Mouse (Mus musculus): ENCODE measurements at regions not wholly inside any gene's neighbourhood (a gene's known extent, or its start where the extent isn't known, plus 50 kb on each side); places are given as distances from the start of the nearest gene placed in this dataset.

GRCm38 (mm10) chr13:31481105-31481844 is 74.7 kb upstream of the Foxq1 start:
- Histone ChIP-seq H3K9me3 (ENCODE audit: control insufficient read depth, low read length) (no peaks in the 10 kb centered on the region), H3K27me3 (ENCODE audit: control insufficient read depth, insufficient read depth, low read length) (no peaks in the 10 kb centered on the region), H3K36me3 (ENCODE audit: control insufficient read depth, insufficient read depth, low read length) (no peaks in the 10 kb centered on the region), H3K4me2 (ENCODE audit: low read length) (no peak overlapping the region), H3K4me3 (replicated peaks; ENCODE audit: low read depth, low read length) (no peak overlapping the region), H3K4me1 (ENCODE audit: control insufficient read depth, insufficient read depth, low read length) (no peaks in the 10 kb centered on the region), H3K27ac (replicated peaks; ENCODE audit: low read depth, low read length) (no peak overlapping the region), H3K9ac (replicated peaks; ENCODE audit: low read length) (no peak overlapping the region)
- no peak for DNase-seq
- 86% methylated on average over 7 of the region's 7 CpGs for WGBS
- ATAC-seq (ENCODE audit: low FRiP score, low TSS enrichment), result no peak

DNA sequence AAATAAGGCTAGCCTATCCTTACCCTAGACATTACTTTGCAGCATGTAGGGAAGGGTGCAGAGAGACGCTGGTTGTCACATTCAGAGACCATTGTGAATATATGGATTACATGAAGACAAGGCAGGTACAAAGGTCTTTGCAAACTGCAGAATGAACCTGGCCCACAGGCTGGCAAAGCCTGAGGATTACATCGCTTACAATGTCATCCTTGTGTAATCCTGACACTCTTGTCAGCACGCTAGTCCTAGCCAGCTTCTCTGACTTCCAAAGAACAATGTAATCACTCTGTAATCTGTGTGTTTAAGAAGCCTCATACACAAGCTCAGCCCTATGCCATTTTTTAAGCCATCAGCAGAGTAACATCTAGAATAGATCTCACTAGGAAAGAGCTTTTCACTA is 69.6 kb upstream of the Foxq1 start:
- DNase-seq (no peak), ATAC-seq (ENCODE audit: low FRiP score, low TSS enrichment) (no peak)
- Histone ChIP-seq H3K27me3 (ENCODE audit: control insufficient read depth, insufficient read depth, low read length) (no peaks in the 10 kb centered on the region), H3K4me2 (ENCODE audit: low read length) (no peak overlapping the region), H3K9ac (replicated peaks; ENCODE audit: low read length) (no peak overlapping the region), H3K27ac (replicated peaks; ENCODE audit: low read depth, low read length) (no peak overlapping the region), H3K4me1 (ENCODE audit: control insufficient read depth, insufficient read depth, low read length) (no peaks in the 10 kb centered on the region), H3K9me3 (ENCODE audit: control insufficient read depth, low read length) (no peaks in the 10 kb centered on the region), H3K4me3 (replicated peaks; ENCODE audit: low read depth, low read length) (no peak overlapping the region), H3K36me3 (ENCODE audit: control insufficient read depth, insufficient read depth, low read length) (no peaks in the 10 kb centered on the region)
- 76% methylated on average over 3 of the region's 3 CpGs for WGBS

GRCm38 (mm10) chr13:31488186-31488585 is 67.7 kb upstream of the Foxq1 start:
- H3K9me3 ChIP-seq (ENCODE audit: control insufficient read depth, low read length), result no peaks in the 10 kb centered on the region
- no peaks in the 10 kb centered on the region for H3K4me1 ChIP-seq (ENCODE audit: control insufficient read depth, insufficient read depth, low read length)
- H3K36me3 ChIP-seq (ENCODE audit: control insufficient read depth, insufficient read depth, low read length), result no peaks in the 10 kb centered on the region
- no peak for ATAC-seq (ENCODE audit: low FRiP score, low TSS enrichment)
- no peak overlapping the region for H3K27ac ChIP-seq (replicated peaks; ENCODE audit: low read depth, low read length)
- no peak overlapping the region for H3K4me2 ChIP-seq (ENCODE audit: low read length)
- H3K4me3 ChIP-seq (replicated peaks; ENCODE audit: low read depth, low read length), result no peak overlapping the region
- no peaks in the 10 kb centered on the region for H3K27me3 ChIP-seq (ENCODE audit: control insufficient read depth, insufficient read depth, low read length)
- no peak overlapping the region for H3K9ac ChIP-seq (replicated peaks; ENCODE audit: low read length)
- no peak for DNase-seq

GRCm38 (mm10) chr13:31503191-31503590 is 52.7 kb upstream of the Foxq1 start:
- ATAC-seq (ENCODE audit: low FRiP score, low TSS enrichment), result no peak
- Histone ChIP-seq H3K4me2 (ENCODE audit: low read length) (no peak overlapping the region), H3K9me3 (ENCODE audit: control insufficient read depth, low read length) (no peaks in the 10 kb centered on the region), H3K9ac (replicated peaks; ENCODE audit: low read length) (no peak overlapping the region), H3K27me3 (ENCODE audit: control insufficient read depth, insufficient read depth, low read length) (no peaks in the 10 kb centered on the region), H3K4me1 (ENCODE audit: control insufficient read depth, insufficient read depth, low read length) (no peaks in the 10 kb centered on the region), H3K27ac (replicated peaks; ENCODE audit: low read depth, low read length) (no peak overlapping the region), H3K4me3 (replicated peaks; ENCODE audit: low read depth, low read length) (no peak overlapping the region), H3K36me3 (ENCODE audit: control insufficient read depth, insufficient read depth, low read length) (no peaks in the 10 kb centered on the region)
- DNase-seq, result no peak
- 89% methylated on average over 10 of the region's 10 CpGs for WGBS

GRCm38 (mm10) chr13:31503832-31504231 is 52.1 kb upstream of the Foxq1 start:
- no peak for ATAC-seq (ENCODE audit: low FRiP score, low TSS enrichment)
- 90% methylated on average over 11 of the region's 11 CpGs for WGBS

DNA sequence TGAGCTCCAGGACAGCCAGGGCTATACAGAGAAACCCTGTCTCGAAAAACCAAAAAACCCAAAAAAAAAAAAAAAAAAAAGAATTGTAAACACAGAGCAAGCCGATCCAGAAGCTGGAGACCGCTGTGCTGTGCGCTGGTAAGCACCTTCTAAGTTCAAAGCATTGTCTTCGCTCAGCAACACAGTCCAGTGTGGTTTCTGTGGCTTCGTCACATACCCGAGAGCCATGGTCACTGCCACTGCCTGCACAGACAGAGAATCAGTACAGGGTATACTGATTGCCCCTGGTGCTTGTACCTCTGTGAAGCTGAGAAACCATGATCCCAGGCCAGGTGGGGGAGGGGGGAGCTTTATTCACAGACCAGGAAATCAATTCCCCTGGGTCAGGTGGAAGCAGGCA is 51.6 kb upstream of the Foxq1 start:
- no peaks in the 10 kb centered on the region for H3K27me3 ChIP-seq (ENCODE audit: control insufficient read depth, insufficient read depth, low read length)
- DNase-seq, result no peak

More at GRCm38 (mm10) chr13:31503832-31504231, 52.1 kb upstream of the Foxq1 start:
- Histone ChIP-seq H3K27ac (replicated peaks; ENCODE audit: low read depth, low read length) (no peak overlapping the region), H3K4me1 (ENCODE audit: control insufficient read depth, insufficient read depth, low read length) (no peaks in the 10 kb centered on the region), H3K9ac (replicated peaks; ENCODE audit: low read length) (no peak overlapping the region), H3K4me3 (replicated peaks; ENCODE audit: low read depth, low read length) (no peak overlapping the region), H3K9me3 (ENCODE audit: control insufficient read depth, low read length) (no peaks in the 10 kb centered on the region), H3K36me3 (ENCODE audit: control insufficient read depth, insufficient read depth, low read length) (no peaks in the 10 kb centered on the region), H3K4me2 (ENCODE audit: low read length) (no peak overlapping the region), H3K27me3 (ENCODE audit: control insufficient read depth, insufficient read depth, low read length) (no peaks in the 10 kb centered on the region)
- DNase-seq, result no peak

GRCm38 (mm10) chr13:31505386-31505785 is 50.5 kb upstream of the Foxq1 start:
- H3K27me3 ChIP-seq (ENCODE audit: control insufficient read depth, insufficient read depth, low read length), result no peaks in the 10 kb centered on the region
- no peak overlapping the region for H3K4me3 ChIP-seq (replicated peaks; ENCODE audit: low read depth, low read length)
- 94% methylated on average over 10 of the region's 10 CpGs for WGBS
- H3K9me3 ChIP-seq (ENCODE audit: control insufficient read depth, low read length), result no peaks in the 10 kb centered on the region
- H3K4me1 ChIP-seq (ENCODE audit: control insufficient read depth, insufficient read depth, low read length), result no peaks in the 10 kb centered on the region
- H3K27ac ChIP-seq (replicated peaks; ENCODE audit: low read depth, low read length), result no peak overlapping the region
- ATAC-seq (ENCODE audit: low FRiP score, low TSS enrichment), result no peak
- H3K9ac ChIP-seq (replicated peaks; ENCODE audit: low read length), result no peak overlapping the region
- no peaks in the 10 kb centered on the region for H3K36me3 ChIP-seq (ENCODE audit: control insufficient read depth, insufficient read depth, low read length)
- no peak overlapping the region for H3K4me2 ChIP-seq (ENCODE audit: low read length)
- no peak for DNase-seq

More for the DNA sequence above, 51.6 kb upstream of the Foxq1 start:
- H3K4me3 ChIP-seq (replicated peaks; ENCODE audit: low read depth, low read length), result no peak overlapping the region
- H3K4me1 ChIP-seq (ENCODE audit: control insufficient read depth, insufficient read depth, low read length), result no peaks in the 10 kb centered on the region
- no peaks in the 10 kb centered on the region for H3K9me3 ChIP-seq (ENCODE audit: control insufficient read depth, low read length)
- no peaks in the 10 kb centered on the region for H3K36me3 ChIP-seq (ENCODE audit: control insufficient read depth, insufficient read depth, low read length)
- no peak for ATAC-seq (ENCODE audit: low FRiP score, low TSS enrichment)
- no peak overlapping the region for H3K4me2 ChIP-seq (ENCODE audit: low read length)
- no peak overlapping the region for H3K27ac ChIP-seq (replicated peaks; ENCODE audit: low read depth, low read length)
- 86% methylated on average over 6 of the region's 7 CpGs for WGBS
- H3K9ac ChIP-seq (replicated peaks; ENCODE audit: low read length), result no peak overlapping the region

Measured in midbrain, embryonic 14.5 days (tissue).